Mouse (Mus musculus) brown adipose tissue, adult 24 weeks (tissue): Measurements from ENCODE around the gene Vtcn1. TPM values are rescaled to one million over a fixed set of nuclear protein-coding genes. Genes with fewer than 3 reads are reported as not detected.
"Not testable (repeated sequence)": the region's sequence is repeated elsewhere in the genome, so short reads cannot be mapped to it uniquely, and the experiment has no call there.

ENCODE experiments used
- H3K27ac ChIP-seq: fragments of 200-500 bp; replicated peaks from 2 replicates; pipeline ENCODE4 v1.5.1; 2012; ENCODE audit warnings: low read depth, mild to moderate bottlenecking, low read length
- H3K4me1 ChIP-seq: fragments of 200-500 bp; 2 replicates; pipeline ENCODE4 v1.6.1; 2012; ENCODE audit warnings: low read length, mixed read lengths; ENCODE audit not compliant: control insufficient read depth, insufficient read depth, insufficient read length
- H3K4me3 ChIP-seq: fragments of 200-500 bp; 2 replicates; pipeline ENCODE4 v1.5.1; 2012; ENCODE audit warnings: low read depth, mild to moderate bottlenecking, low read length, moderate library complexity; ENCODE audit not compliant: insufficient read depth
- polyA plus RNA-seq: library from polyadenylated mRNA; stranded (reverse); fragments of >200 nt; gene quantifications from 2 replicates; pipeline ENCODE4 v1.2.4, GENCODE M21; 2012; ENCODE audit not compliant: missing spikeins, insufficient read depth, insufficient read length

The Vtcn1 gene
- polyA plus RNA-seq: not detected in 2 replicates

DNA sequence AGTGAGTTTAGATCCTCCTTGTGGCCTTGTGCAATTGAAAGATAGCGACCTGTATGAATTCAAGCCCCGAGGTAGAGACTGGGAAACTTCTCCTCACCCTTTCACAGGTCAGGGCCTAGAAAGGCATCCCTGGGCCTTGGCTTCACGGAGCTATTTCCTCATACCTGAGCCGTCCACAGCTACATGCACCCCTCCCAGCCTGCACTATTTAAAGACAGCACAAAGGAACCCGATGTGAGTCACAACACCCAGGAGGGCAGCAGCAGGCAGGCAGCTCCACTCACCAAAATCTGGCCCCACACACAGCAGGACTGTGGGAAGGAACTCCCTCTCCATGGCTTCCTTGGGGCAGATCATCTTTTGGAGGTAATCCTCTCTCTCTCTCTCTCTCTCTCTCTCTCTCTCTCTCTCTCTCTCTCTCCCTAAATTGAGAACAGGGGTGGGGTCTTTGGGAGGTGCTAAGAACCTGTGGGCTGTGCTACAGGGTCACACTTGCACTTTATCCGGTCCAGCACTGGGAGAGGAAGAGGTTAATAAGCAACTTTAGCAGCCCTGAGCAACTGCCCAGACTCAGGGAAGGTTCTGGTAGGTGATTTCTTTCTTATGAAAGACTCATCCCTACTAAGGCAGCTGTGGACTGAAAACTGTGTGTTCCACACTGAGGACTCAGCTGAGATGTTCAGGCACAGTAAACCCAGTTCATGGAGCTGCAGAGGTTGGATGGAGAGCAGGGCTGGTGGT, at the start of gene Vtcn1:
Gene Vtcn1 (plus strand): TSS at position 235 of the 741 bp plus-strand sequence.
- no peak within 1 kb of the TSS for H3K27ac ChIP-seq
- H3K4me3 ChIP-seq: no peak within 1 kb of the TSS
- H3K4me1 ChIP-seq: no peaks in the 10 kb centered on the region

DNA sequence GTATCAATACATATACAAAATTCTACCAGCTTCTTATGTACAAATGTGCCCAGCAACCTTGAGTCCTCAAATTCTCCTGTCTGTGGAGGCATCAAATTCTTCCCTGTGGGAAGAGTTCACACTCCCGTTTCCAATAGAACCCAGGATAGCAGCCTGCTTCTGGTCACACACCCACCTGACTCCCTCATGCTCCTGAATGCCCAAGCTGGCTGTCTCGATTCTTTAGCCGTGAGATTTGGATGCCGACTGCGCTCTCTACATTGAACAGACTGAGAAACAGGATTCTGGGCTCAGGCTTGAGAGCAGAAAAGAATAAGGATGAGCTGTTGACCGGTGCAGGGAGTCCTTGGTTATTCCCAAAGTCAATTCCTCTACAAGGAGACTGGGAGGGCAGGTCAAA, 48.3 kb upstream of the Vtcn1 start:
- Histone ChIP-seq H3K4me3 (no peak overlapping the region), H3K27ac (no peak overlapping the region), H3K4me1 (no peaks in the 10 kb centered on the region)

DNA sequence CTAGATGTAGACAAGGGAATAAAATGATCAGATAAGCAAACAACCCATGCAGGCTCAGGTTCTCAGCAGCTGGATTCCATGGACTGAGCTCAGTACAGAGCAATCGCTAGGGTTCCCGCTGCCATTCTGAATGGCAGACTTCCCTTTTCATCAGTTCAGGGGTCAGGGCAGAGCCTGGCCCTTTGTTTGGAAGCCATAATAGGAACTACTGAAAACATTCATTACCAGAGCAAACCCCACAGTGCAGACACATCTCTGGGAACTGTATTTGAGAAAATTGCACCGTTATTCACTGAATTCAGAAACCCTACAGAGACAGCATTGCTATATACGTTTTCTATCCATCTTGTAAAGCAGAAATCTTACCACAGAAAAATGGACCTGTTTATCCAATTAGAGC, 47.7 kb upstream of the Vtcn1 start:
- no peak overlapping the region for H3K4me3 ChIP-seq
- no peak overlapping the region for H3K27ac ChIP-seq
- H3K4me1 ChIP-seq: no peaks in the 10 kb centered on the region

DNA sequence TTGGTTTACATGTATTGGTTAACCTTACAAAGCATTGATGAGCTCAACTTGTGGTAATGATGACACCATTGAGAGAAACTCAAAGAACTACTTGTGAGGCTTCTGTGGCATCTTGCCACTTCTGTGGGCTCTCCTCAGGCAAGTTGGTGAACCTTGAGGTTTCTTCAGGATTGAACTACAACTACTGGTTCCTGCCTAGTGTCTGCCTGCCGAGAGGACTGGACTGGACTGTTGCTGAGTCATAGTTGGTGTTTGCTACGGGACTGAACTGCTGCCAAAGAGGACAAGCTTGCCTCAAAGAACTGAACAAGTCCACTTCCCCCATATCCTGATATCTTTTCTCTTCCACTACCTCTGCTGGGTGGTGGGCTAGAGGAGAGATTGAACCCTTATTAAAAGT, 39.2 kb upstream of the Vtcn1 start:
- no peak overlapping the region for H3K4me3 ChIP-seq
- no peak overlapping the region for H3K27ac ChIP-seq
- no peaks in the 10 kb centered on the region for H3K4me1 ChIP-seq

DNA sequence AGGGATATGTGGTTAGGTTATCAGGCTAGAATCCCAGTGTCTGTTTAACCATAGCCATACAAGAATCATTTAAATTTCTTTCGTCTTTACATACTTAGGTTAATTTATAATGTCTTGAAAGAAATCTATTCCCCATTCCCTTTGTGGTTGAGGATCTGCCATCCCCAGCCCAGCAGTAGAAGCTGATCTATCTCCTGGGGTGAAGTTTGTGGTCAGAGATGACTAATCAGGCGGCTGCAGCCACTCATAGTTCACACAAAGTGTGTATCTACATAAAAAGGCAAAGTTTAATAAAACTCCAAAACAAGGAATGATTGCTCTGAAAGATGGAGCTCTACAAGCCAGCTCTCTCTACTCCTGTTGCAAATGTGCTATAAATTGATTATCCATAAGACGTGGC, 33.6 kb upstream of the Vtcn1 start:
- no peak overlapping the region for H3K27ac ChIP-seq
- H3K4me1 ChIP-seq: no peaks in the 10 kb centered on the region
- H3K4me3 ChIP-seq: no peak overlapping the region

DNA sequence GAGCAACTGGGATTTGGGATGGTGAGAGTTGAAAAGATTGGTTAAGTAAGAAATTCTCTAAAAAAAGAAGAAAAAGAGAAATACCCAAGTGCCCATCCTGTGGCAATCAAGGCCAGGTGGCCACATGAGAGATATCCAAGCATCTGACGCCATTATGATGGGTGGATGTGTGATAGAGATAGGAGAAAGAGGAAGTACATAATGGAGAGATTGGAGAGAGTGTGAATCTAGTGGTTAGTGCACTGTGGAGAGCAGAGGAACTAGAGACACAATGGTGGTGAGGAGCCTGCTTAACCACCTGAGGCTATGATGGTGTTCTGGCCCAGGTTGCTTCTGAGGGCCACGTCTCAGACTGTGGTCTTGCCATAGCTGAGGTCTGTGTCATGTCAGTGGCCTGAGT, 31.9 kb upstream of the Vtcn1 start:
- H3K4me3 ChIP-seq: no peak overlapping the region
- H3K4me1 ChIP-seq: no peaks in the 10 kb centered on the region
- no peak overlapping the region for H3K27ac ChIP-seq

DNA sequence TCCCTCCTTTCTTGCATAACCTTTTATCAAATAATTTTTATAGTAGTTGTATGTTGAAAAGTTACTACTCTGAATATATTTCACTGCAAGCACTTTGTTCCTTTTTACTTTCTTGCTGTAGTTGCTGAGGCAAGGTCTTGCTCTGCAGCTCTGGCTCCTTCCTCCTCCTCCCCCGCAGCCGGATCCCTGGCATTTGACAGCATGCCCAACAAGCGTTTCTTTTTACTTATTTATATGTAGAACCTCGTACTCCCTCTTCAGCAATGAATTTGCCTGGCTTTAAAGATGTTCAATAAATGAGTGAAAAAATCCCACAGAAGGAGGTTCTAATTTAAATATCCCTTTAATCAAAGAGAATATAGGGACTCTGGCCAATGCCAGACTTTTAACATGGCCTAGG, 28.7 kb upstream of the Vtcn1 start:
- Histone ChIP-seq H3K4me1 (no peaks in the 10 kb centered on the region), H3K27ac (no peak overlapping the region), H3K4me3 (no peak overlapping the region)

DNA sequence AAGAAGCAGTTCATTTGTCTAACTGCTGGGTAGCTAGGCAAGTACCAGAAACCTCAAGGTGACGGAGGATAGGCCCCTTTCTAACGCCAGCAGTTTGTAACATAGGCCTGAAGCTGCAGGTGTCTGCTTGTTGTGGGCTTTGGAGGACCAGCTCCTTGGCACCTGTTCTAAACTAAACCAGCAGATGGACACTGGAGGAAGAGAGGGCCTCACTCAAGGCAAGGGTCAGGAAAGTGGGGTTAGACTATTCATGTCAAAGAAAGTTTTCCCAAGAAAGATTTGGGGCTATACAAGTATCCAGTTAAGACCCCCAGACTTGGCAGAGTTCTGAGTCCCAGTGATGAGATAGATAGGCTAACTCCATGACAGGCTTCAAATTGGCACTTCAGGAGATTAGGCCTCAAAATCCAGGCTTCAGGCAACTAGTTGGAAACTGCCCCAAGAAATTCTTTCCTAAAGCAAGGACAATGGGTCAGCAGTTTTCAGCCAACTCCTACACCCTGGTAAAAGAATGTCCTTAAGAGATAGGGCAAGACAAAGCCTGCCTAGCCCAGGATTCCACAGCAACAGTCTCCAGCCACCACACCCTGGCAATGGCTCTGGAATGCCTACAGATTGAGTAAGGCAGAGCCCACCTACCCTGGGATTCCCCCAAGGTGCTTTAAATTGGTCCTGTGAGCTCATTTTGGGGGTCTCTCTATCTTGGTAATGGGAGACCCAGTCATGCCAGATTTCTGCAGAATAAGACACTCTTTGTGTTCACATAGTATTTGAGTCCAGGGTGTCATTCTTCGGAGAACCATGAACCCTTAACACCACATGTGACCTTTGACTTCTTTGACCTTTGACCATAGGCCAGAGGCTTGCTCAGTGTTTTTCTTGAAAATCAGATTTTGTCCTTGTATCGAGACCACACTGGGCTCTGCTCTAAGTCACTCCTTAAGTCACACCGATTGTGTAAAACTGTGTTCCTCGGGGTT, 27.8 kb upstream of the Vtcn1 start:
- Histone ChIP-seq H3K4me3 (no peak overlapping the region), H3K27ac (no peak overlapping the region), H3K4me1 (no peaks in the 10 kb centered on the region)

DNA sequence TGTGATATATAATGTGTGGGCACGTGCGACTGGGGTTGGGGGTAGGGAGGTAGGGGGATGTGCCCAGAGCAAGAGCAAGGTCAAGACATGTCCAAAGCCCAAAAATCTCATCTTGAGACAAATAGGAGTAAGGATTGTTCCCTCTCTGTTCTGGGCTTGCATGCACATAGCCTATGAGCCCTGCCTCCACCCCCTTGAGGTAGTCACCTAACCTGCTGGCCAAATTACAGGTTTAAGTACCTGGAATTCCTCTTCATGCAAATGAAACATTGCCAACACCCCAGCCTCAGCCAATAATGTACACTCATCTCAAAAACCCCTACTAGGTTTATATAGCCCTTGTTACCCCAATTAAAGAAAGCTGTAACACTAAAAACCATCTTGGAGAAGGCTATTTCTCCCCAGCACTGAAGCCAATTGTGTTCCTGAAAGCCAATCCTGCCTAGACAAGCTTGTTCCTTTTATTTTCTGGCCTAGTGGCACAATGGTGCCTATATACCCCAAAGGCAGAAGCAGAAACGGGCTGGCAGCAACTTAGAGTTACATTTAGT, 26.3 kb upstream of the Vtcn1 start:
- no peaks in the 10 kb centered on the region for H3K4me1 ChIP-seq
- H3K27ac ChIP-seq: no peak overlapping the region
- no peak overlapping the region for H3K4me3 ChIP-seq

DNA sequence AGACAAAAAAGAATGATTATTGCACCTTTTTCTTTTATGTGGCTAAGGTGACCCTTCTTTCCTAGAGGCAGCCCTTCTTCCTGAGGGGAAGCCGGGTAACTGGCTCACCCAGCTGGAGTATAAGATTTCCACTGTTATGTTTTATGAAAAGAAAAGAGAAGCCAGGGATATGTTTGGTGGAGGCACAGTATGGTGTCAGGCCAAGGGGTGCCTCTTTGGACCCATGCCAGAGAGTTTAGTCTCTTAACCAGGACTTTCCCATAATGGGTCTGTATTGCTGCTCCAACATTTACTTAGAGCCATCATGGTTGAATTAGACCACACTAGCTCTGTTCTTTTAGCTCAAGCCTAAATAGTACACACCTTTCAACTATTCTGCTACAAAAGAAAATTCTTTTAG, 20.3 kb upstream of the Vtcn1 start:
- Histone ChIP-seq H3K4me3 (no peak overlapping the region), H3K4me1 (no peaks in the 10 kb centered on the region), H3K27ac (no peak overlapping the region)

DNA sequence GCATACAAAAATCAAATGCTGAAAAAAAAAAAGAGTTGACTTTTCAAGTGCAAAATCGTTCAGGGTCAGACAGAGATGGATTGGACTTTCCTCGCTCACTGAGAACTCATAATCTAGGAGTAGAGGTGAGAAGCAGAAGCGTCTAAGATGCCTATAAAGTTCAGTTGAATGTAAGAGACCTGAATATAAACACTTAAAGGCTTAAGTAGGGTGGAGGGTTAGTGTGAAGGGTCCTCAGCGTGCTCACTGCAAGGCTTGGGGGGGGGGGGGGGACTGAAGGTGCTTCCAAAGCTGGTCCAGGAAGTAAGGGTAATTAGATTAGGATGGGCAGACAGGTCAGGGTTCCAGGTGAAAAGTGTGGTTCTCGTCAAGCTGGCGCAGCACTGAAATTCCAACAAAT, 19.3 kb upstream of the Vtcn1 start:
- no peak overlapping the region for H3K27ac ChIP-seq
- no peaks in the 10 kb centered on the region for H3K4me1 ChIP-seq
- no peak overlapping the region for H3K4me3 ChIP-seq

DNA sequence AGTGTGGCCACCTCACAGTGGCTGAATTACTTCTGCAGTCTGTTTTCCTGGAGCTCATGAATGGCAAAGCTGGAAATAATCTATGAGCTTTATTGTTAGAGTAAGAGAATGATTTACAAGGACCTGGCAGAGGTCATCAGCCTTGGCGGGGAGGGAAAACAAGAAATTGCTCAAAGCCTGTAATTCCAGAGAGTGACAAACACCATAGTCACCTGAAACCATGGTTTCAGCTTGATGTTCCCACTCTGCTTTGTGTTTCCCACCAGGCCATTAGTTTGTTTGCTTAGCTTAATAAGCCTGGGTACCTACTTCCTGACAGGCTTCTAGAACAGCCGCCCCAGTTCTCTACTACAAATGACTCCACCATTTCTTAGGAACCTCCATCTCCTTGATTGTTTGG, 14.8 kb upstream of the Vtcn1 start:
- Histone ChIP-seq H3K4me3 (no peak overlapping the region), H3K4me1 (no peaks in the 10 kb centered on the region), H3K27ac (no peak overlapping the region)

DNA sequence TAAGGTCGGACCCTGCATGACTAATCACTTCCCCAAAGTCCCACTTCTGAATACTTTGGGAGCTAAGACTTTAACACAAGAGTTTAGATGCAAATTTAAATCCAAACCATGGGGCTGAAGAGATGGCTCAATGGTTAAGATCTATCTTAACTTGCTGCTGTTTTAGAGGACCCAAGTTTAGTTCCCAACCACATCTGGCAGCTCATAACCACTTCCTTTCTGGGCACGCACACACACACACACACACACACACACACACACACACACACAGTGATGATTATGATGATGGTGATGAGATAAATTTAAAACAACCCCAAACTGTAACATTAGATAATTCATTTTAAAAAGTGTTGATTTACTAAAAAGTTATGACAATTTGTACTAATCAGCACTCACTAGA, 13.4 kb upstream of the Vtcn1 start:
- H3K4me1 ChIP-seq: no peaks in the 10 kb centered on the region
- no peak overlapping the region for H3K27ac ChIP-seq
- no peak overlapping the region for H3K4me3 ChIP-seq

DNA sequence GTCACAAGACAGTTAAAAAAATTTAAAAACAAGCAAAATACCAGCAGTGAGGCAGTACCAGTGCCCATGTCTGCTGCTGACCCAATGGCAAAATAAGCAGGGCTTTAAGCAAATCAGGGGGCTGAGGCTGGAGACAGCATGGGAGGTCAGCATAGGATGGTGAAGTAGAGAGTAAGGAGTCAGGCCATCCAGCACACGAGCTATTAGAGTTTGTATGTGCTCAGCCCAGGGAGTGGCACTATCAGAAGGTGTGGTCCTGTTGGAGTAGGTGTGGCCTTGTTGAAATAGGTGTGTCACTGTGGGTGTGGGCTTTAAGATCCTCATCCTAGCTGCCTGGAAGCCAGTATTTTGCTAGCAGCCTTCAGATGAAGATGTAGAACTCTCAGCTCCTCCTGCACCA, 9.8 kb upstream of the Vtcn1 start:
- not testable (repeated sequence) for H3K4me3 ChIP-seq, H3K27ac ChIP-seq, H3K4me1 ChIP-seq

DNA sequence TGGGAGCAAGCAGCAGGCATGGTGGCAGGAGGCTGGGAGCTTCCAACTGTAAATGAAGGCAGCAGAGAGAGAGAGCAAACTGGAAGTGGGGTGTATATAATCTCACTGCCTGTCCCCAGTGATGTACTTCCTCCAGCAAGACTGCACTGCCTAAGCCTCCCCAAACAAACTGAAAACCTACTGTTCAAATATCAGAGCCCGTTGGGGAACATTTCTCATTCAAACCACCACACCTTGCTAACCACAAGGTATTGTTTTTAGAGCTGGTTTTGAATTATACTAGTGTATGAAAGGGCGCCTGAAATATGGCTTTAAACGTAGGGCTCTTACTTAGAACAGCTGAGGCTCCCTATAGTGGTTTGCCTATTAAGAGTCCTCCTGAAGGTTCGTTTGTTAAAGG, 6.5 kb upstream of the Vtcn1 start:
- H3K4me3 ChIP-seq: no peak overlapping the region
- H3K4me1 ChIP-seq: no peaks in the 10 kb centered on the region
- H3K27ac ChIP-seq: no peak overlapping the region
